Mouse (Mus musculus): ENCODE results near the gene Olfr56. TPM values are rescaled to one million over a fixed set of nuclear protein-coding genes. Genes with fewer than 3 reads are reported as not detected.

Olfr56 gene
- polyA plus RNA-seq, 1 experiment = not detected

GRCm38 (mm10) chr11:49084385-49084784 lies 105.7 kb downstream of the Olfr56 start:
- no peak for TF ChIP-seq CTCF (IDR thresholded peaks at IDR 0.05; ENCODE audit: insufficient read depth, low read depth, low read length)
- TF ChIP-seq POLR2A (IDR thresholded peaks at IDR 0.05; ENCODE audit: insufficient read depth, low read depth, low read length) = no peak
- H3K4me1 ChIP-seq (ENCODE audit: control insufficient read depth, insufficient read depth, low read length) = peaks cover 5% of the 10 kb centered on the region

GRCm38 (mm10) chr11:49084875-49085274 lies 106.2 kb downstream of the Olfr56 start:
- no peak overlapping the region for H3K27ac ChIP-seq (ENCODE audit: insufficient read depth, low read depth, low read length)
- H3K4me3 ChIP-seq (ENCODE audit: insufficient read depth, low read depth, low read length) = no peak overlapping the region
- H3K4me1 ChIP-seq (ENCODE audit: control insufficient read depth, insufficient read depth, low read length) = peaks cover 5% of the 10 kb centered on the region
- TF ChIP-seq CTCF (IDR thresholded peaks at IDR 0.05; ENCODE audit: insufficient read depth, low read depth, low read length) (no peak), POLR2A (IDR thresholded peaks at IDR 0.05; ENCODE audit: insufficient read depth, low read depth, low read length) (no peak)
- 33% methylated on average over 3 of the region's 3 CpGs for WGBS

More at GRCm38 (mm10) chr11:49084385-49084784, 105.7 kb downstream of the Olfr56 start:
- 94% methylated on average over 1 of the region's 1 CpGs for WGBS
- Histone ChIP-seq H3K4me3 (ENCODE audit: insufficient read depth, low read depth, low read length) (no peak overlapping the region), H3K27ac (ENCODE audit: insufficient read depth, low read depth, low read length) (no peak overlapping the region)

- peaks cover 5% of the 10 kb centered on the region for H3K4me1 ChIP-seq (ENCODE audit: control insufficient read depth, insufficient read depth, low read length)
- H3K27ac ChIP-seq (ENCODE audit: insufficient read depth, low read depth, low read length) = no peak overlapping the region
- WGBS = 76% methylated on average over 6 of the region's 6 CpGs
- H3K4me3 ChIP-seq (ENCODE audit: insufficient read depth, low read depth, low read length) = no peak overlapping the region
- no peak for TF ChIP-seq CTCF (IDR thresholded peaks at IDR 0.05; ENCODE audit: insufficient read depth, low read depth, low read length)
- TF ChIP-seq POLR2A (IDR thresholded peaks at IDR 0.05; ENCODE audit: insufficient read depth, low read depth, low read length) = no peak
Measured at GRCm38 (mm10) chr11:49086858-49087361, 108.2 kb downstream of the Olfr56 start.

- 42% methylated on average over 22 of the region's 22 CpGs for WGBS
- Histone ChIP-seq H3K4me1 (ENCODE audit: control insufficient read depth, insufficient read depth, low read length) (peaks cover 5% of the 10 kb centered on the region), H3K4me3 (ENCODE audit: insufficient read depth, low read depth, low read length) (no peak overlapping the region), H3K27ac (ENCODE audit: insufficient read depth, low read depth, low read length) (no peak overlapping the region)
- no peak for TF ChIP-seq CTCF (IDR thresholded peaks at IDR 0.05; ENCODE audit: insufficient read depth, low read depth, low read length)
- TF ChIP-seq POLR2A (IDR thresholded peaks at IDR 0.05; ENCODE audit: insufficient read depth, low read depth, low read length) = no peak
Measured at GRCm38 (mm10) chr11:49087830-49088616, 109.3 kb downstream of the Olfr56 start.

GRCm38 (mm10) chr11:49088990-49089652 lies 110.4 kb downstream of the Olfr56 start:
- no peak for TF ChIP-seq POLR2A (IDR thresholded peaks at IDR 0.05; ENCODE audit: insufficient read depth, low read depth, low read length)
- TF ChIP-seq CTCF (IDR thresholded peaks at IDR 0.05; ENCODE audit: insufficient read depth, low read depth, low read length) = no peak
- H3K27ac ChIP-seq (ENCODE audit: insufficient read depth, low read depth, low read length) = no peak overlapping the region
- no peak overlapping the region for H3K4me3 ChIP-seq (ENCODE audit: insufficient read depth, low read depth, low read length)
- 94% methylated on average over 5 of the region's 5 CpGs for WGBS
- peaks cover 5% of the 10 kb centered on the region for H3K4me1 ChIP-seq (ENCODE audit: control insufficient read depth, insufficient read depth, low read length)

GRCm38 (mm10) chr11:49089735-49090507 lies 111.2 kb downstream of the Olfr56 start:
- no peak for TF ChIP-seq POLR2A (IDR thresholded peaks at IDR 0.05; ENCODE audit: insufficient read depth, low read depth, low read length)
- TF ChIP-seq CTCF (IDR thresholded peaks at IDR 0.05; ENCODE audit: insufficient read depth, low read depth, low read length) = no peak
- Histone ChIP-seq H3K27ac (ENCODE audit: insufficient read depth, low read depth, low read length) (no peak overlapping the region), H3K4me3 (ENCODE audit: insufficient read depth, low read depth, low read length) (no peak overlapping the region), H3K4me1 (ENCODE audit: control insufficient read depth, insufficient read depth, low read length) (peaks cover 5% of the 10 kb centered on the region)
- WGBS = 83% methylated on average over 3 of the region's 3 CpGs

GRCm38 (mm10) chr11:49090551-49090950 lies 111.9 kb downstream of the Olfr56 start:
- H3K27ac ChIP-seq (ENCODE audit: insufficient read depth, low read depth, low read length) = no peak overlapping the region
- no peak for TF ChIP-seq CTCF (IDR thresholded peaks at IDR 0.05; ENCODE audit: insufficient read depth, low read depth, low read length)
- H3K4me3 ChIP-seq (ENCODE audit: insufficient read depth, low read depth, low read length) = no peak overlapping the region
- peaks cover 5% of the 10 kb centered on the region for H3K4me1 ChIP-seq (ENCODE audit: control insufficient read depth, insufficient read depth, low read length)
- WGBS = 81% methylated on average over 5 of the region's 5 CpGs

- 83% methylated on average over 4 of the region's 4 CpGs for WGBS
- peaks cover 5% of the 10 kb centered on the region for H3K4me1 ChIP-seq (ENCODE audit: control insufficient read depth, insufficient read depth, low read length)
- TF ChIP-seq CTCF (IDR thresholded peaks at IDR 0.05; ENCODE audit: insufficient read depth, low read depth, low read length) = no peak
- TF ChIP-seq POLR2A (IDR thresholded peaks at IDR 0.05; ENCODE audit: insufficient read depth, low read depth, low read length) = no peak
- no peak overlapping the region for H3K4me3 ChIP-seq (ENCODE audit: insufficient read depth, low read depth, low read length)
- H3K27ac ChIP-seq (ENCODE audit: insufficient read depth, low read depth, low read length) = no peak overlapping the region
Measured at GRCm38 (mm10) chr11:49091171-49091570, 112.5 kb downstream of the Olfr56 start.
